23 mouse cellular contexts compared by ENCODE assay signal in genomic region chr11:5265764-5266163, GRCm38 (mm10). TPM values are rescaled to one million over a fixed set of nuclear protein-coding genes. Genes with fewer than 3 reads are reported as not detected.
DNase-seq lines count a peak whose midpoint lies in the region; ATAC-seq and TF ChIP-seq lines count a peak whose summit lies in the region.
"Had no signal": no experiment of that assay in that cellular context is flagged by ENCODE, and none has a peak within 500 bp of the region (broad histone marks: within the 10 kb centered on the region; RNA-seq: fewer than 3 reads in every experiment).

No protein-coding gene starts in this region.

- intact Hi-C loops in heart, postnatal 25 days (cut with DNase I), result no loop called here
- intact Hi-C loops in heart, postnatal 10 days (cut with DNase I), result no loop called here

- no peaks in the 10 kb centered on the region for H3K79me2 ChIP-seq in CH12.LX (replicated peaks; ENCODE audit: control insufficient read depth, extremely low read depth, insufficient read depth, poor library complexity, severe bottlenecking)

- H3K4me1 ChIP-seq in heart, embryonic 10.5 days, result peaks cover 36% of the 10 kb centered on the region
- peaks cover 14 to 29% of the 10 kb centered on the region in 2 experiments for H3K4me1 ChIP-seq in CH12.LX (ENCODE audit: control insufficient read depth in 1 of 2, insufficient read depth in 2 of 2)
- H3K4me1 ChIP-seq in heart, embryonic 14.5 days (ENCODE audit: control insufficient read depth in 2 of 2, insufficient read depth in 2 of 2, low read length in 2 of 2), result peaks cover 21 to 38% of the 10 kb centered on the region in 2 experiments

- no peaks in the 10 kb centered on the region for H3K36me3 ChIP-seq in heart, embryonic 10.5 days
- no peaks in the 10 kb centered on the region for H3K36me3 ChIP-seq in CH12.LX (replicated peaks in 1 of 2; ENCODE audit: control insufficient read depth in 1 of 2, insufficient read depth in 1 of 2, low read length in 1 of 2)
- H3K36me3 ChIP-seq in heart, embryonic 14.5 days (ENCODE audit: control insufficient read depth, insufficient read depth, low read length), result no peaks in the 10 kb centered on the region
- H3K36me3 ChIP-seq: embryonic facial prominence, embryonic 15.5 days; forebrain, embryonic 10.5 days; hindbrain, embryonic 10.5 days; intestine, embryonic 15.5 days; kidney, embryonic 15.5 days had no signal

- H3K27ac ChIP-seq in heart, embryonic 10.5 days, result peak overlapping the region; percentile 87
- no peak overlapping the region for H3K27ac ChIP-seq in CH12.LX (ENCODE audit: insufficient read depth, low read depth)
- peak overlapping the region; percentile 95 to 99 for H3K27ac ChIP-seq in heart, embryonic 14.5 days (replicated peaks in 1 of 2; ENCODE audit: control insufficient read depth in 1 of 2, insufficient read depth in 1 of 2, low read depth in 2 of 2, low read length in 2 of 2)
- H3K27ac ChIP-seq: embryonic facial prominence, embryonic 15.5 days; forebrain, embryonic 10.5 days; hindbrain, embryonic 10.5 days; hindbrain, embryonic 14.5 days; intestine, embryonic 15.5 days; kidney, embryonic 15.5 days had no signal

- WGBS in heart, embryonic 10.5 days, result 53% methylated on average over 8 of the region's 8 CpGs
- WGBS in heart, embryonic 14.5 days, result 37% methylated on average over 8 of the region's 8 CpGs

- no peak overlapping the region for H3K4me3 ChIP-seq in heart, embryonic 10.5 days
- no peak overlapping the region for H3K4me3 ChIP-seq in CH12.LX (replicated peaks in 1 of 3; ENCODE audit: low read depth in 2 of 3, low read length in 2 of 3, poor library complexity in 1 of 3)
- H3K4me3 ChIP-seq in heart, embryonic 14.5 days (ENCODE audit: control insufficient read depth in 1 of 2, insufficient read depth in 1 of 2, low read depth in 1 of 2, low read length in 2 of 2), result no peak overlapping the region
- H3K4me3 ChIP-seq: embryonic facial prominence, embryonic 15.5 days; erythroblast, embryonic 14.5 days; forebrain, embryonic 10.5 days; hindbrain, embryonic 10.5 days; intestine, embryonic 15.5 days; kidney, embryonic 15.5 days had no signal

- DNase-seq in heart, embryonic 10.5 days (ENCODE audit: low spot score), result no peak
- DNase-seq in heart, postnatal 25 days (ENCODE audit: low spot score), result no peak
- peak; percentile 37 for DNase-seq in CH12.LX (ENCODE audit: extremely low read depth)
- peak; percentile 51 to 59 for DNase-seq in heart, postnatal 10 days
- no peak for DNase-seq in urinary bladder, postnatal 10 days (ENCODE audit: low spot score)
- DNase-seq in urinary bladder, postnatal 4 days (ENCODE audit: low spot score in 2 of 2), result no peak
- DNase-seq: adrenal gland, postnatal 10 days; cerebellum, adult 11 months; cerebellum, adult 8-10 months; cerebellum, postnatal 14 days; embryo, embryonic 11 days; gastrocnemius, postnatal 10 days; kidney, adult 18-20 months had no signal

- peak; percentile 74 for TF ChIP-seq EP300 in CH12.LX (IDR thresholded peaks at IDR 0.05; ENCODE audit: low read length)

- peaks cover 6% of the 10 kb centered on the region; the same call in 1 of the 2 replicates for H3K27me3 ChIP-seq in heart, embryonic 10.5 days (ENCODE audit: insufficient read depth, poor library complexity, severe bottlenecking)
- peaks cover 3% of the 10 kb centered on the region for H3K27me3 ChIP-seq in CH12.LX (replicated peaks)
- no peaks in the 10 kb centered on the region for H3K27me3 ChIP-seq in heart, embryonic 14.5 days (ENCODE audit: control insufficient read depth, insufficient read depth, low read length)
- H3K27me3 ChIP-seq: embryonic facial prominence, embryonic 15.5 days; intestine, embryonic 15.5 days; kidney, embryonic 15.5 days had no signal

- dilution Hi-C loops in CH12.LX (cut with MboI; ENCODE audit: extremely low pct_ligation_motif_present, extremely low pct_unique_long_range_greater_than_20kb, low sequenced_read_pairs), result no loop called here

- TF ChIP-seq POLR2A in CH12.LX (IDR thresholded peaks at IDR 0.05; ENCODE audit: low read depth, low read length), result no peak

- in situ Hi-C loops in CH12.LX (cut with MboI; ENCODE audit: low pct_ligation_motif_present, low pct_unique_long_range_greater_than_20kb, low sequenced_read_pairs), result no loop called here

- peak; percentile 46 for ATAC-seq in heart, embryonic 14.5 days (ENCODE audit: insufficient number of reproducible peaks, insufficient read depth, low FRiP score, low read depth)
- ATAC-seq: CD4-positive, CD25-positive, alpha-beta regulatory T cell, adult 4 months; forebrain, embryonic 14.5 days; intestine, embryonic 15.5 days had no signal

- H3K9me3 ChIP-seq in heart, embryonic 10.5 days, result no peaks in the 10 kb centered on the region
- H3K9me3 ChIP-seq in CH12.LX (replicated peaks; ENCODE audit: low read length), result no peaks in the 10 kb centered on the region
- H3K9me3 ChIP-seq in heart, embryonic 14.5 days (ENCODE audit: control insufficient read depth, low read length), result no peaks in the 10 kb centered on the region
- H3K9me3 ChIP-seq: embryonic facial prominence, embryonic 15.5 days; forebrain, embryonic 10.5 days; hindbrain, embryonic 10.5 days; intestine, embryonic 15.5 days; kidney, embryonic 15.5 days had no signal

- TF ChIP-seq RAD21 in CH12.LX (IDR thresholded peaks at IDR 0.05; ENCODE audit: low read depth, low read length), result no peak; the same call in 1 of the 2 replicates

- H3K4me2 ChIP-seq in CH12.LX (ENCODE audit: insufficient read depth, low read depth, poor library complexity, severe bottlenecking), result peak overlapping the region; percentile 37; the same call in 1 of the 2 replicates
- peak overlapping the region; percentile 35; the same call in 1 of the 2 replicates for H3K4me2 ChIP-seq in heart, embryonic 14.5 days (ENCODE audit: low read length)
- H3K4me2 ChIP-seq: embryonic facial prominence, embryonic 15.5 days; hindbrain, embryonic 14.5 days; intestine, embryonic 15.5 days; kidney, embryonic 15.5 days had no signal

- no peak overlapping the region for H3K9ac ChIP-seq in CH12.LX (ENCODE audit: insufficient read depth, low read depth)
- peak overlapping the region; percentile 6; the same call in 1 of the 2 replicates for H3K9ac ChIP-seq in heart, embryonic 14.5 days (ENCODE audit: low read length)
- H3K9ac ChIP-seq: embryonic facial prominence, embryonic 15.5 days; hindbrain, embryonic 14.5 days; intestine, embryonic 15.5 days; kidney, embryonic 15.5 days had no signal

- no peak for TF ChIP-seq CTCF in CH12.LX (conservative IDR thresholded peaks at IDR 0.05 in 1 of 2, IDR thresholded peaks at IDR 0.05 in 1 of 2; ENCODE audit: low read depth in 2 of 2, low read length in 2 of 2)

TF ChIP-seq in CH12.LX, 34 proteins besides CTCF, POLR2A, EP300 and RAD21 (continues in another document):
- TF ChIP-seq ELF1 (IDR thresholded peaks at IDR 0.05; ENCODE audit: low read depth, low read length) (0 out of 2 replicates have a peak, but pooled peaks have one; percentile 19), CHD1 (IDR thresholded peaks at IDR 0.05; ENCODE audit: low read depth, low read length) (no peak), JUND (conservative IDR thresholded peaks at IDR 0.05; ENCODE audit: low read depth, low read length) (0 out of 2 replicates have a peak, but pooled peaks have one; percentile 42), NELFE (IDR thresholded peaks at IDR 0.05; ENCODE audit: low read depth, low read length) (no peak), ZNF384 (IDR thresholded peaks at IDR 0.05; ENCODE audit: low read depth, low read length) (0 out of 2 replicates have a peak, but pooled peaks have one; percentile 15), TCF12 (IDR thresholded peaks at IDR 0.05; ENCODE audit: low read depth, low read length) (peak; percentile 80), MXI1 (IDR thresholded peaks at IDR 0.05; ENCODE audit: low read depth, low read length) (no peak), UBTF (IDR thresholded peaks at IDR 0.05; ENCODE audit: low read depth, low read length) (no peak), MEF2A (IDR thresholded peaks at IDR 0.05; ENCODE audit: borderline replicate concordance, low read depth, low read length) (peak; percentile 96), ETS1 (conservative IDR thresholded peaks at IDR 0.05; ENCODE audit: low read depth, low read length) (peak; percentile 95), RCOR1 (conservative IDR thresholded peaks at IDR 0.05; ENCODE audit: low read depth, low read length) (peak; percentile 70), IRF4 (IDR thresholded peaks at IDR 0.05; ENCODE audit: low read depth, low read length) (peak; percentile 75), SMC3 (IDR thresholded peaks at IDR 0.05; ENCODE audit: low read depth, low read length) (peak; percentile 8; the same call in 1 of the 2 replicates), ZKSCAN1 (IDR thresholded peaks at IDR 0.05; ENCODE audit: borderline replicate concordance, low read depth, low read length) (no peak), POLR2AphosphoS2 (IDR thresholded peaks at IDR 0.05; ENCODE audit: low read depth, low read length) (no peak), NRF1 (IDR thresholded peaks at IDR 0.05; ENCODE audit: low read depth, low read length) (no peak), TBP (conservative IDR thresholded peaks at IDR 0.05; ENCODE audit: low read depth, low read length) (no peak), HCFC1 (IDR thresholded peaks at IDR 0.05; ENCODE audit: low read depth, low read length) (peak; percentile 29; the same call in 1 of the 2 replicates), MYC (IDR thresholded peaks at IDR 0.05; ENCODE audit: low read depth, low read length) (no peak), JUN (IDR thresholded peaks at IDR 0.05; ENCODE audit: insufficient read depth, low read depth, low read length) (peak; percentile 70), CHD2 (IDR thresholded peaks at IDR 0.05; ENCODE audit: low read length) (peak; percentile 90), GABPA (IDR thresholded peaks at IDR 0.05; ENCODE audit: insufficient replicate concordance, low read depth, low read length) (no peak), USF2 (conservative IDR thresholded peaks at IDR 0.05; ENCODE audit: low read depth, low read length) (no peak), ZC3H11A (IDR thresholded peaks at IDR 0.05; ENCODE audit: low read depth, low read length) (no peak), MAZ (IDR thresholded peaks at IDR 0.05; ENCODE audit: low read depth, low read length) (peak; percentile 77; the same call in 1 of the 2 replicates), KAT2A (IDR thresholded peaks at IDR 0.05; ENCODE audit: insufficient replicate concordance, low read length) (0 out of 2 replicates have a peak, but pooled peaks have one; percentile 27), ZMIZ1 (IDR thresholded peaks at IDR 0.05; ENCODE audit: low read depth, low read length) (no peak)

RNA-seq across cellular contexts. Expression of gene Kremen1, which starts 4.4 kb away (rescaled TPM):
- 18.3 and 34.4 TPM in 2 replicates for polyA plus RNA-seq in heart, embryonic 10.5 days (2016; fragmentation: Nextera tagmentation; extraction: Ambion mirVana)
- 10 to 100 TPM; 72.5 to 78.8 TPM for total RNA-seq in heart, postnatal 25 days (2021)
- total RNA-seq in CH12.LX (2012; rRNA removed), result 9.9 and 11.8 TPM in 2 replicates
- total RNA-seq in CH12.LX (2014; rRNA removed), result 4.4 and 5.0 TPM in 2 replicates
- 6.9 and 7.3 TPM in 2 replicates for polyA plus RNA-seq in CH12.LX (2012; ENCODE audit: insufficient read length, low read depth)
- polyA plus RNA-seq in heart, embryonic 14.5 days (2014; fragmentation: Nextera tagmentation; extraction: Ambion mirVana), result 20.9 and 24.8 TPM in 2 replicates
- total RNA-seq in heart, postnatal 10 days (2021), result 10 to 100 TPM; 73.4 to 80.7 TPM

Comparison
In these comparisons a context has a peak if more than half of its experiments do, and no peak if none do; other contexts are left out.
1. DNase-seq: peak in CH12.LX (single experiment) and heart, postnatal 10 days (2 of 2); none in heart, embryonic 10.5 days (single experiment), heart, postnatal 25 days (single experiment), urinary bladder, postnatal 10 days (single experiment) and urinary bladder, postnatal 4 days (0 of 2).
2. RNA of gene Kremen1, which starts 4.4 kb away (total RNA-seq): 73.4 to 80.7 TPM in heart, postnatal 10 days and 72.5 to 78.8 TPM in heart, postnatal 25 days; 4.4 to 11.8 TPM in CH12.LX; every median in the first group is over 4 times any median in the second.